Mouse (Mus musculus) neural tube, embryonic 12.5 days (tissue): ENCODE data around the gene Steap2. TPM values are rescaled to one million over a fixed set of nuclear protein-coding genes. Genes with fewer than 3 reads are reported as not detected.
"Not testable (repeated sequence)": the region's sequence is repeated elsewhere in the genome, so short reads cannot be mapped to it uniquely, and the experiment has no call there.

Experiments used
- ATAC-seq: fragments of 200-750 bp; cut with Nextera tagmentation; 2 replicates; pipeline ENCODE4 v1.8.0; 2017; ENCODE audit warnings: low read depth, mild to moderate bottlenecking, moderate TSS enrichment, moderate library complexity; ENCODE audit not compliant: low FRiP score
- H3K27ac ChIP-seq: fragments of 300-500 bp; sonication (generic); 2 replicates; pipeline ENCODE4 v1.5.1; 2016
- H3K27me3 ChIP-seq: fragments of 300-500 bp; sonication (generic); replicated peaks from 2 replicates; pipeline ENCODE4 v1.6.1; 2016; ENCODE audit warnings: mild to moderate bottlenecking
- H3K36me3 ChIP-seq: fragments of 300-500 bp; sonication (generic); 2 replicates; pipeline ENCODE4 v1.6.1; 2016; ENCODE audit warnings: mild to moderate bottlenecking
- H3K4me1 ChIP-seq: fragments of 300-500 bp; sonication (generic); 2 replicates; pipeline ENCODE4 v1.6.1; 2016
- H3K4me2 ChIP-seq: fragments of 300-500 bp; sonication (generic); replicated peaks from 2 replicates; pipeline ENCODE4 v1.6.1; 2016; ENCODE audit warnings: mild to moderate bottlenecking
- H3K4me3 ChIP-seq: fragments of 300-500 bp; sonication (generic); 2 replicates; pipeline ENCODE4 v1.5.1; 2016
- H3K9ac ChIP-seq: fragments of 300-500 bp; sonication (generic); 2 replicates; pipeline ENCODE4 v1.6.1; 2016; ENCODE audit warnings: mild to moderate bottlenecking
- H3K9me3 ChIP-seq: fragments of 300-500 bp; sonication (generic); 2 replicates; pipeline ENCODE4 v1.6.1; 2016; ENCODE audit warnings: mild to moderate bottlenecking
- WGBS: fragments of 180-500 bp; shearing (Covaris S2); methylation state at CpG from one replicate; pipeline ENCODE4 v1.1.7; 2016; 5-methylcytosine and 5-hydroxymethylcytosine counted together
- polyA plus RNA-seq: library from polyadenylated mRNA; unstranded; fragments of >200 nt; fragmentation: Nextera tagmentation; extraction: Ambion mirVana; gene quantifications from 2 replicates; pipeline ENCODE4 v1.2.1, GENCODE M21; 2016

The Steap2 gene
- polyA plus RNA-seq, 1 experiment from 2014 or later: 5.9 TPM

DNA sequence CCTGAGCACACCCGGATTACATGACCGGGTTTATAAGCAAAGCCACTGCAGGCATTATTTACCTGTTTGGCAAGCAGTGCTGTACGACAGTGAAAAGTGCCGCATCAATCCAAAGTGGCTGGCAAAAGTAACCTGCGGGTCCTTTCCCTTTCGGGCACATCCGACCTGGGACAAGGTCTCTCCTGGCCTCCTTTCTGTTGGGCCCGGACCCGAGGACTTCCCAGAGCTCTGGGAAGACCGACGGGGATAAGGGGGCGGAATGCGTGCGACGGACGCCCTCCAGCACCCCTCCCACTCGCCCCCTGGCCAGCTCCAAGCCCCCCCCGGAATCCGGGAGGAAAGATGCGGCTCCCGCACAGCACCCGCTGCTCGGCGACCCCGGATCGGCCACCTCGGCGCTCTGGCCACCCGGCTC is 830 bp downstream of the Steap2 start:
- under 1% methylated on average over 29 of the region's 29 CpGs for WGBS
- H3K4me1 ChIP-seq: no peaks in the 10 kb centered on the region
- H3K27ac ChIP-seq: no peak overlapping the region
- no peaks in the 10 kb centered on the region for H3K36me3 ChIP-seq
- peak overlapping the region; percentile 79 for H3K4me3 ChIP-seq
- peak overlapping the region; percentile 80 for H3K9ac ChIP-seq
- peak overlapping the region; percentile 95 for H3K4me2 ChIP-seq
- ATAC-seq: peak; percentile 71
- H3K27me3 ChIP-seq: no peaks in the 10 kb centered on the region
- no peaks in the 10 kb centered on the region for H3K9me3 ChIP-seq

DNA sequence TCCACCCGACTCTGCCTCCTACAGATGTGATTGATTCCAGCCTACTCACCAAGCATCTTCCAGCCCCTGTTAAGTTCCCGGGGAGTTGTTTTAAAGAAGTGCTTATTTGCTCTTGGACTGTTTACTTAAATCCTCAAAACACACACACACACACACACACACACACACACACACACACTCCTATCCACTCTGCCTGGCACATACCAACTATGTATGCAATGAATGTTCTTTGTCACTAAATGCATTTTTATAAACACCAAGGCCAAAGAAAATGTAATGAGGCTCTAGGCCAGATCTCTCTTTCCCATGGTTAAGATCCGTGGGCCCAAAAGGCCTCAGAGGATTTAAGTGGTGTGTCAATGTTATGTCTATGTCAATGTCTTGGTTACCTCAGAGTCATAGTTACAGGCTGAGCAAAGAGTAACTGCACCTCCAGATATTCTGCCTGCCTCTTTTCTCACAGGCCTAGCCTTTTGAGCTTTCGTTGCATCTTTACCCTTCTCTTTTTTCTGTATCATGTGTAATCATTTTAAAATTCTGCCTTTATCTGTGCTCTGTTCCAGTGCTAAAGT is 2.1 kb downstream of the Steap2 start:
- H3K9me3 ChIP-seq: no peaks in the 10 kb centered on the region
- no peaks in the 10 kb centered on the region for H3K4me1 ChIP-seq
- ATAC-seq: no peak
- no peak overlapping the region for H3K4me2 ChIP-seq
- H3K9ac ChIP-seq: no peak overlapping the region
- H3K27me3 ChIP-seq: no peaks in the 10 kb centered on the region
- H3K27ac ChIP-seq: no peak overlapping the region
- no peak overlapping the region for H3K4me3 ChIP-seq
- no peaks in the 10 kb centered on the region for H3K36me3 ChIP-seq
- 69% methylated on average over 4 of the region's 4 CpGs for WGBS

DNA sequence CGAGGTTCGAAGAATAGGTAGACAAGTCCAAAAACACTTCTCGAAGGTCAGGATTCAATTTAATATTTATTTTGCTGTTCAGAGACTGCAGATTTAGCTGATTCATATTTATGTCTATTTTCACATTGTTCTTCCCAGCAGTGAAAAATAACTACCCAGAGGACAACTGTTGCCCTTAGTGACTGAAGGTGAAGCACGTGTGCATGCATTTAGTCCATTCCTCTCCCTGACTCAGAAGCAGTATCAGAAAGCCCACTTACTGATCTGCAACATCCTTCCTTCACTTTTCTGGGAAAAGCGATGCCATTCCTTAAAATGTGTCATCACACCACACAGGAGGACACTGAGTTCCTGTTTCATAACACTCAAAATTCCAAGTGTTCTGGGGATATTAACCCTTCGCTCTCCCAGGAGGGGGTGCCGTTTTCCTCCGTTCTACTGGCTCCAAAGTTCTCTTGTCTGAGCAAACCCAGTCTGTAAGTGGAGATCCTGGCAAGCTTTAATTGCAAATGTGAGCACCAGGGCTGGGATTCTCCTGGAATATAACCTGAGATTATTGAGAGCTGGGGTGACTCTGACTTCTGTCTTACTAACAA is 5.3 kb downstream of the Steap2 start:
- 84% methylated on average over 8 of the region's 8 CpGs for WGBS
- ATAC-seq: no peak
- Histone ChIP-seq H3K4me2 (no peak overlapping the region), H3K27ac (no peak overlapping the region), H3K4me1 (no peaks in the 10 kb centered on the region), H3K9me3 (no peaks in the 10 kb centered on the region), H3K36me3 (no peaks in the 10 kb centered on the region), H3K9ac (no peak overlapping the region), H3K4me3 (no peak overlapping the region), H3K27me3 (no peaks in the 10 kb centered on the region)

DNA sequence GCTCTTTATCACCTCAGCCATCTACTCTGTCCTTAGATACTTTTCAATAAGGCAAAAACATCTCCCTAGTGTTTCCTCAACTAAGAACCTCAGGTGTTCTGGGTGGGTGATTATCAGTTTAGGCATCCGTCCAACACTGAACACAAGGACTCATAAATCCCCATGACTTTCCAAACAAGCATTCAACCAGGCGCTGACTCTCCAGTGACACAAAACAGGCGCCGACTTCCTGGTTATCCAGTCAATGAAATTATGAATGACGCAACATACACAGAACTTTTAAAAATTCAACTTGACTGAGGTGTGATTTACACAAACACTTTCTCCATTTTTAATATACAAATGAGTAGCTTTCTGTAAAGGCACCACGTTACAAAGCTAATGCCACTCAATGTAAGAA is 6.2 kb downstream of the Steap2 start:
- no peak overlapping the region for H3K4me2 ChIP-seq
- H3K9ac ChIP-seq: no peak overlapping the region
- no peaks in the 10 kb centered on the region for H3K27me3 ChIP-seq
- no peak overlapping the region for H3K27ac ChIP-seq
- no peak for ATAC-seq
- no peaks in the 10 kb centered on the region for H3K4me1 ChIP-seq
- H3K36me3 ChIP-seq: no peaks in the 10 kb centered on the region
- H3K4me3 ChIP-seq: no peak overlapping the region
- 79% methylated on average over 6 of the region's 6 CpGs for WGBS
- H3K9me3 ChIP-seq: no peaks in the 10 kb centered on the region

DNA sequence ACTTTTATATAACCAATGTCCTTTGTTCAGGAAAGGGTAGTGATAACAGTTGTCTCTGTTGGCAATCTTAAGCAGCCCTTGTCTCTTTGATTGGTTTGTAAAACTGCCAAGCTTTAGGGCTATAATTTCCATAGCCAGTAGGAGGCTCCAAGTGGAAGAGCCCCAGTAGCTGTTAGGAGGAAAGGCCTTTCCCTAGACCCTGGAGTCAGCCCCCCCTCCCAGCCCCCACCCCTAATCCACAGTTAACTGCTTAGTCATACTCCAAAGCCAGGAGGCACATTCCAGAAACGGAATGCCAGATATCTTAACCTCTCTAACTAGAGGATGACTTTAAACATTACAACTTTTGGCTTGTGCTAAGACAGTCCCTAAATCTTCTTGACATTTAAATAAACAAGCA is 7.4 kb downstream of the Steap2 start:
- Histone ChIP-seq H3K27ac (no peak overlapping the region), H3K4me1 (no peaks in the 10 kb centered on the region), H3K9me3 (no peaks in the 10 kb centered on the region), H3K4me2 (no peak overlapping the region), H3K9ac (no peak overlapping the region), H3K27me3 (no peaks in the 10 kb centered on the region), H3K36me3 (no peaks in the 10 kb centered on the region), H3K4me3 (no peak overlapping the region)
- no peak for ATAC-seq
- 8% methylated on average over 1 of the region's 1 CpGs for WGBS

DNA sequence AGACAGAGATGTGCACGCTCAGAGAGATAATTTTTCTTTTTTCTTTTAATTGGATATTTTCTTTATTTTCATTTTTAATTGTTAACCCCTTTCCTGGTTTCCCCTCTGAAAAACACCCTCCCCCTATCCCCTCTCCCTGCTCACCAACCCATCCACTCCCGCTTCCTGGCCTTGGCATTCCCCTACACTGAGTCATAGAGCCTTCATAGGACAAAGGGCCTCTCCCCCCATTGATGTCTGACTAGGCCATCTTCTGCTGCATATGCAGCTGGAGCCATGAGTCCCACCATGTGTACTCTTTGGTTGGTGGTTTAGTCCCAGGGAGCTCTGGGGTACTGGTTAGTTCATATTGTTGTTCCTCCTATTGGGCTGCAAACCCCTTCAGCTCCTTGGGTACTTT is 9.4 kb downstream of the Steap2 start:
- H3K9ac ChIP-seq, H3K4me2 ChIP-seq, H3K9me3 ChIP-seq, H3K27me3 ChIP-seq, ATAC-seq, H3K27ac ChIP-seq, H3K4me1 ChIP-seq, H3K4me3 ChIP-seq, H3K36me3 ChIP-seq: not testable (repeated sequence)
- 79% methylated on average over 2 of the region's 2 CpGs for WGBS

DNA sequence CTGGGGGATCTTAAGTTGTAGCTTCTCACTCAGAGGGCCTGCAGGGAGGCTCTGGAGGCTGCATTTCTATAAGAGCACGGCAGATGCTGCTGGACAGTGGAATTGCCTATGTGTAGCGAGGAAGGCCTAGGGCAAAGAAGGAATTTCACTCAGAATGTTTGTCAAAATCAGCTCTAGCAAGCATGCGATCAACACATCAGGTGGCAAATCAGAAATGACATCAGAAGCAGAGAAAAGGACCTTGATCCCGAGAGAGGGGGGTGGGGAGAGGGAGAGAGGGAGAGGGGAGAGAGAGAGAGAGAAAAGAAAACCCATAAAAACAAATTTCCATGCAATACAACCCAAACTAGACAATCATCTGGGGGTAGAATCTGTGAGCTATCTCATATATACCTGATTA is 11.1 kb downstream of the Steap2 start:
- no peaks in the 10 kb centered on the region for H3K4me1 ChIP-seq
- 76% methylated on average over 4 of the region's 4 CpGs for WGBS
- no peak overlapping the region for H3K9ac ChIP-seq
- no peak overlapping the region for H3K4me3 ChIP-seq
- no peak overlapping the region for H3K27ac ChIP-seq
- H3K36me3 ChIP-seq: no peaks in the 10 kb centered on the region
- ATAC-seq: no peak
- H3K4me2 ChIP-seq: no peak overlapping the region
- no peaks in the 10 kb centered on the region for H3K9me3 ChIP-seq
- no peaks in the 10 kb centered on the region for H3K27me3 ChIP-seq

DNA sequence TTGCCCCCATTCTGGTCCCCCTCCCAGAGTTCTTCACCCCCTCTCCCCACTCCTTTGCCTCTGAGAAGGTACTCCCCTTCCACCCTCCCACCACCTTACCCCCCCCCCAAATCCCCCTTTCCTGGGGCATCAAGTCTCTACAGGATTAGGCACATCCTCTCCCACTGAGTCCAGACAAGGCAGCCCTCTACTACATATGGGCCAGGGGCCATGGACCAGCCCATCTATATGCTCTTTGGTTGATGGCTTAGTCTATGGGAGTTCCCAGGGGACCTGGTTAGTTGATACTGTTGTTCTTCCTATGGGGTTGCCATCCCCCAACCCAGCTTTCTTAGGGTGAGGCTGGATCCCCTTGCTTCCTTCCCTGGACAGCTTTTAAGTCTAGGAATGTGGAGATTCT is 14.9 kb downstream of the Steap2 start:
- peak; percentile 50 for ATAC-seq
- H3K27ac ChIP-seq: no peak overlapping the region
- H3K4me3 ChIP-seq: no peak overlapping the region
- H3K4me2 ChIP-seq: no peak overlapping the region
- no peak overlapping the region for H3K9ac ChIP-seq
- no peaks in the 10 kb centered on the region for H3K27me3 ChIP-seq
- no peaks in the 10 kb centered on the region for H3K9me3 ChIP-seq
- peaks cover 6% of the 10 kb centered on the region for H3K36me3 ChIP-seq
- no peaks in the 10 kb centered on the region for H3K4me1 ChIP-seq

DNA sequence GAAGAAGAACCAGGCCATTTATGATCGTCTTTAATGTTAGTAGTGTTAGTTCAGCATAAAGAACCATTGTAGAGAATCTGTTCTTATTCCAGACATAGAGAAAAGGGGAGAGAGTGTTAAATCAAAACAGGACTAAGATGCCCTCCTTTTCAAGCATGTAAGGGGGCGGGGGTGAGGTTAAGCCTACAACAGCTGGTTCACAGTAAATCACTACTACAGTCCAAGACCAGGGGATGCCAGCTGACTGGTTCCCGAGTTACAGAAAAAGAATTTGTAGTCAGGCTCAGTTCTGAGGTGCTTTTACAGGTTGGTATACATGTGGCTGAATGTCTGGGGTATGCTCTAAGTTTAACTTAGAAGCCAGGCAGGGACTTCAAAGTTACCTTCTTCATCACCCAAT is 18.3 kb downstream of the Steap2 start:
- WGBS: 80% methylated on average over 3 of the region's 3 CpGs
- no peaks in the 10 kb centered on the region for H3K4me1 ChIP-seq
- H3K27ac ChIP-seq: no peak overlapping the region
- peaks cover 6% of the 10 kb centered on the region for H3K36me3 ChIP-seq
- no peak overlapping the region for H3K4me3 ChIP-seq
- ATAC-seq: no peak
- H3K27me3 ChIP-seq: no peaks in the 10 kb centered on the region
- H3K9ac ChIP-seq: no peak overlapping the region
- no peak overlapping the region for H3K4me2 ChIP-seq
- no peaks in the 10 kb centered on the region for H3K9me3 ChIP-seq

DNA sequence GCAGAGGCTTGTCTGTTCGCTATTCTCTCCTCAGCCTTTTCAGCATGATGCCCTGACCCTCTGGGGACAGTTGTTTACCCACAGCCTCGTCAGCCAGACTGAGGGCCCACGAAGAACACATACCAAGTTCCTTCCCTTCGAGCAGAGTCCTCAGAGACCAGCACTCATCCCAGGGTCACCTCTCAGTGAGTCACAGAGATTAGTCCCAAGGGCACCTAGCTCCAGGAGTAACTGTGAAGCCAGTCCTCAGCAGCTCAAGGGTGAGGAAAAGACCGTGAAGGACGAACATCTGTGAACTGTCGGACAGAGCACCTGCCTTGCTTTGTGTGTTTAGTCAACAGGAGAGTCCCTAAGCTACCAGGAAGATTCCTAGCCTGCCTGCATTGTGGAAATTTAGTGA is 25.5 kb downstream of the Steap2 start:
- Histone ChIP-seq H3K27me3 (no peaks in the 10 kb centered on the region), H3K4me3 (no peak overlapping the region), H3K36me3 (no peaks in the 10 kb centered on the region; the same call in 1 of the 2 replicates), H3K27ac (no peak overlapping the region), H3K9me3 (no peaks in the 10 kb centered on the region), H3K4me2 (no peak overlapping the region), H3K9ac (no peak overlapping the region), H3K4me1 (peaks cover 4% of the 10 kb centered on the region; the same call in 1 of the 2 replicates)
- 73% methylated on average over 7 of the region's 7 CpGs for WGBS
- ATAC-seq: no peak

DNA sequence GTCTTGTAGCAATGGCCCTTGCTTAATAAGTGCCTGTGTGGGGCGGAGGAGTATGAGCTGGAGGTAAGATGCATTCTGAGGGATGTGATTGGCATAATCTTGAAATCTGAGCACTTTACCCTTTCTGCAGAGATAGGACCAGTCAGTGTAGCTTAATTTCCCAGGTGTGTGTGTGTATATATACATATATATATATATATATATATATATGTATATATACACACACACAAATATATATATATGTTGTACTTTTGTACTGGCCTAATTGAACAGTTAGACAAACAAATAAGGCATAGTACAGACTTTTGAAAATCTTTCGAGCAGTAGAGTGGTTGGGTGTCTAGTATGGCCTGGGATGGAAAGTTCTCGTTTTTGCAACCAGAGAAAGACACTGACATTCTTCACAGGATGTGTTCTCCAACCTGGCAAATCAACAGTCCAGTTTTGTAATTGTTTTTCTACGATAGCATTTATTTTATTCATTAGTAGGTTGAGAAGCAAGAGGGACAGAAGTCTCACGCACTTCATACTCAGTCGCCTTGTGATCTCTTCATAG is 29.9 kb downstream of the Steap2 start:
- peak overlapping the region; percentile 65 for H3K4me3 ChIP-seq

DNA sequence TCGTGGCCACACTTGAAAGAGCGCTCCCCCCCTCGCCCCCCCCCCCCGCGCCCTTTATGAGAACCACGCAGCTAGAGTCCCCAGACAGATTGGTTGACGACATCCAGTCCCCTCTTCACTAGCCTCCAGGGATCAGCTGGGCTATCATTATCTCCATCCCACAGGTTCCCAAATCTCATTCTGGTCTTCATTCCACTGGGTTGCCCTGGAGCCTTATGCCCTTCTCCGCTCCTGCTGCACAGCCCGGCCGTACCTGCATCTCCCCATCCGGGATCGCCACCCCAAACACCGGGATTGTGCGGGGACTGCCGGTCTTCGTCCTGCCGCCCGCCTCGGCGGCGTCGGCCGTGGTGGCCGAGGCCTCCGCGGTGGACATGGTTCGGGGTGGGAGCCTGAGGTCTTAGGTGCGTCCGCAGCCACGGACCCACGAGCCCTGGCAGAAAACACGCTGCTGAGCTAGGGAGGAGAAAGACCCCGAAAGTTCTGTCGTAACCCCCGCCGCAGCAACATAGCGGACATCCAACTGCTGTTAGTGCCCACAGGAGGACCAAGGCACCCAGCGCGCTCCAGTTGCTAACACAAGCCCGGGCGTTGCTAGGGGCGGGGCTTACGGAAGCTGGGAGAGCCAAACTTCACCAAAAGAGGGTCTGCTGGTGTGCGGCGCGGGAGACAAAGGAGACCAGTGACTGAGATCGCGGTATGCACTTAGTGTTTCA is 30.6 kb downstream of the Steap2 start, which contains the start of gene Cfap69:
Gene Cfap69 (minus strand): TSS at position 585 of the 716 bp plus-strand sequence.
- under 1% methylated on average over 47 of the region's 48 CpGs for WGBS
- ATAC-seq: peak; percentile 99
- H3K4me2 ChIP-seq: peak within 1 kb of the TSS; percentile 94
- H3K36me3 ChIP-seq: no peaks in the 10 kb centered on the region
- no peaks in the 10 kb centered on the region for H3K9me3 ChIP-seq
- peak within 1 kb of the TSS; percentile 65 for H3K4me3 ChIP-seq
- peaks cover 4% of the 10 kb centered on the region; the same call in 1 of the 2 replicates for H3K4me1 ChIP-seq
- no peak within 1 kb of the TSS for H3K27ac ChIP-seq
- H3K27me3 ChIP-seq: no peaks in the 10 kb centered on the region
- H3K9ac ChIP-seq: peak within 1 kb of the TSS; percentile 66

More for the DNA sequence above, 29.9 kb downstream of the Steap2 start:
- peak; percentile 8 for ATAC-seq
- no peaks in the 10 kb centered on the region for H3K9me3 ChIP-seq
- WGBS: 58% methylated on average over 6 of the region's 6 CpGs
- H3K27ac ChIP-seq: no peak overlapping the region
- peak overlapping the region; percentile 94 for H3K4me2 ChIP-seq
- H3K36me3 ChIP-seq: no peaks in the 10 kb centered on the region
- H3K27me3 ChIP-seq: no peaks in the 10 kb centered on the region
- H3K9ac ChIP-seq: peak overlapping the region; percentile 66; the same call in 1 of the 2 replicates
- H3K4me1 ChIP-seq: peaks cover 4% of the 10 kb centered on the region; the same call in 1 of the 2 replicates
